Mouse (Mus musculus) spleen, embryonic (tissue): ENCODE results near the gene 2410137M14Rik.
"Not testable (repeated sequence)": the region's sequence is repeated elsewhere in the genome, so short reads cannot be mapped to it uniquely, and the experiment has no call there.

Source experiments
- CTCF ChIA-PET: fragments of 350-600 bp; sonication (Branson Sonifier 250); formaldehyde crosslinking; loops from one replicate; lab custom pipeline; 2022; lab: Charles Lee

Gene 2410137M14Rik

DNA sequence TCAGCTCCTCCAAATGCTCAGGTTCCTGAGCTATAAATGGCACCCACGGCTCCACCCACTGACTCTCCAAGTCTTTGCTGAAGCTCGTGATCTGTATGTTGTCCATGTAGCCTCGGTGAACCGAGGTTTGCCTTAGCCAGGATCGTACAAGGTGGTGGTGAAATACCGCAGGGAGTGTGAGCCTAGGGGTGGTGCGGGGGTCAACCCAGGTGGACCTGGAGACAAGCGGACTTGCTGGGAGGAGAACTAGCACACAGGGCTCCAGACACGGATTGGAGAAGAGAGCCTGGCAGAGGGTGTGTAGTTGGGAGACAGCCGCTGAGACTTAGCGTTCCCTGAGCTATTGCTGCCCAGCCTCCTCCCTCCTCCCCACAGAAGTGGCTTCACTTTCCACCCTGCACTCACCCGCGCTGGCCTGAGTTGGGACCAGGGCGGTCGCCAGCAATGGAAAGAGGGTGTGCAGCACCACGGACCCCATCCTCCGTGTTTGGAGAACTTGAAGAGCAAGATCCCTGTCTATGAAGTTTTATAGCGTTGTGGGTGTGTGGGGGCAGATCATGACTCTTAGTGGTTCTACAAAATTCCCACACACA is at the start of gene 2410137M14Rik:
Gene 2410137M14Rik, minus strand, starts transcription at position 17 of the 593 bp plus-strand sequence.
- CTCF ChIA-PET, result no interaction called here

DNA sequence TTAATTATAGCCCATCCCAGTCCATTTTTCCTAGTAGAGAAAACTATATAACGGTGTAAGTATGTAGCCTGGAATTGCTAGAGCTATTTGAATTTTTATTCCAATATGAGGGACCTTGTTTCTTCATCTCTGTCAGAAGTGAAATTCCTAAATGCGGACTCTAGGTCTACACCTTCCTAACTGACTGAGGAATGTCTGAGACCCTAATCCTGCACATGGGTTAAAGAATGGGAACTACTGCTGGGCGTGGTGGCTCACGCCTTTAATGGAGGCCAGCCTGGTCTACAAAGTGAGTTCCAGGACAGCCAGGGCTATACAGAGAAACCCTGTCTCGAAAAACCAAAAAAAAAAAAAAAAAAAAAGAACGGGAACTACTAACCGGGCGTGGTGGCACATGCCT is 48.1 kb upstream of the 2410137M14Rik start:
- CTCF ChIA-PET, result no interaction called here

DNA sequence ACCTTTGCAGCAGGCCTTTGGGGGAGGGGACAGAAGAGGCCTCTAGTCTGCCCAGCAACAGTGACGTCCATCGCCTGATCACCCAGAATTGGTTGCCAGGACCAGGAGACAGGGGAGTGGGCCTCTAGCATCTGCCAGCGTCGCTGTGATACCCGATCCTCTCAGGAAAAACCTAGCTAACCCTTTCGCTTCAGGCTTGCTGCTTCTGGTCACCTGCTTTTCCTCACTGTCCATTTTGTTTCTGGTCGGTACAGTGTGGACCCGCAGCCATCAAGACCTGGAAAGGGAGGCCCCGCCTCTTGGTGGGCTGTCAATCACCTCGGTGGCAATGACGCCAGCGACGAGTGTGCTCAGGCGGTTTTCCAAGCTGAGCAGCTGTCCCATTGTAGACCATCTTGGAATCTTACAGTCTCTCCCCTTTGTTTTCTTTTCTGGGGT is 47.7 kb upstream of the 2410137M14Rik start:
- CTCF ChIA-PET, result no interaction called here

DNA sequence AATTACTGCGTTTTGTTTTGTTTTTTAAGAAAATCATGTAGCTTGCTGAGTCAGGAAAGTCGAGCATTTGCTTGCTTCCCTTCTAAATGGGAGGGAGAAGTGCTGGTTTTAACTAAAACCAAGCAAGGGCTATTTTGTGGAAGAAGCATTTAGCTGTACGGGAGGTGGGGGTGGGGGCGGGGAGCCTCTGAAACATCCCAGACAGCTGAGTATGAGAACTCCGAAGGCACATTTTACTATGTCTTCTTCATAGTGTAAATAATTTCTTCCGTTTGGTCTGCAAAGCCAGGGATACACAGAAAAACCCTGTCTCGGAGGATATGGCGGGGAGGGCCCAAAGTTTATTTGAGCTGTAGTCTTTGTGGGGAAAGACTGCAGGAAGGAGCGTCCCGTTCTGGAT is 47.2 kb upstream of the 2410137M14Rik start:
- CTCF ChIA-PET, result no interaction called here

DNA sequence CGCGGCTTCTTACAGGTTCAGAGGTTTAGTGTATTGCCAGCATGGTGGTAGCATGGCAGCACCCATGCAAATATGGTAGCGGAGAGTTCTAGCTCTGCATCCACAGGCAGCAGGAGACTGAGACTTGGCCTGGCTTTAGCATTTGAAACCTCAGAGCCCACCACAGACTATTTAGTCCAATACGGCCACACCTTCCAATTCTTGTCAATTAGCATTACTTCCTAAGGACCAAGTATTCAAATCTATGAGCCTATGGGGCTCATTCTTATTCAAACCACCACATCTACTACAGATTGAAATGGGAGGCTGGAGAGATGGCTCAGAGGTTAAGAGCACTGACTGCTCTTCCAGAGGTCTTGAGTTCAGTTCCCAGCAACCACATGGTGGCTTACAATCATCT is 46.4 kb upstream of the 2410137M14Rik start:
- CTCF ChIA-PET, result no interaction called here

DNA sequence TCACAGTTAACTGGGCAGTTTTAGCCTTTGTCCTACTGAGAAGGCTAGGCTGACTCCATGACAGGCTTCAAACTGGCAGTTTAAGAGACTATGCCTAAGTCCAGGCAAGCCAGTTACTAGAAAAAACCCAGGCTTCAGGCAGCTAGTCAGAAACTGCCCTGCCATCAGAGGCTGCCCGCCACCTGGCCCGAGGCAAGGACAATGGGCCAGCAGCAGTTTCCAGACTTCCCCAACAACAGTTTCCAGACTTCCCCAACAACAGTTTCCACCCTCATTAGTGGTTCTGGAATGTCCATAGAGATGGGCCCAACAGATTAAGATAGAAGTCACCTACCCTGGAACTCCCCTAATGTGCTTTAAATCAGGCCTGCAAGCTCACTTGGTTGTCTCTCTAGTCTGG is 45.4 kb upstream of the 2410137M14Rik start:
- CTCF ChIA-PET, result no interaction called here

DNA sequence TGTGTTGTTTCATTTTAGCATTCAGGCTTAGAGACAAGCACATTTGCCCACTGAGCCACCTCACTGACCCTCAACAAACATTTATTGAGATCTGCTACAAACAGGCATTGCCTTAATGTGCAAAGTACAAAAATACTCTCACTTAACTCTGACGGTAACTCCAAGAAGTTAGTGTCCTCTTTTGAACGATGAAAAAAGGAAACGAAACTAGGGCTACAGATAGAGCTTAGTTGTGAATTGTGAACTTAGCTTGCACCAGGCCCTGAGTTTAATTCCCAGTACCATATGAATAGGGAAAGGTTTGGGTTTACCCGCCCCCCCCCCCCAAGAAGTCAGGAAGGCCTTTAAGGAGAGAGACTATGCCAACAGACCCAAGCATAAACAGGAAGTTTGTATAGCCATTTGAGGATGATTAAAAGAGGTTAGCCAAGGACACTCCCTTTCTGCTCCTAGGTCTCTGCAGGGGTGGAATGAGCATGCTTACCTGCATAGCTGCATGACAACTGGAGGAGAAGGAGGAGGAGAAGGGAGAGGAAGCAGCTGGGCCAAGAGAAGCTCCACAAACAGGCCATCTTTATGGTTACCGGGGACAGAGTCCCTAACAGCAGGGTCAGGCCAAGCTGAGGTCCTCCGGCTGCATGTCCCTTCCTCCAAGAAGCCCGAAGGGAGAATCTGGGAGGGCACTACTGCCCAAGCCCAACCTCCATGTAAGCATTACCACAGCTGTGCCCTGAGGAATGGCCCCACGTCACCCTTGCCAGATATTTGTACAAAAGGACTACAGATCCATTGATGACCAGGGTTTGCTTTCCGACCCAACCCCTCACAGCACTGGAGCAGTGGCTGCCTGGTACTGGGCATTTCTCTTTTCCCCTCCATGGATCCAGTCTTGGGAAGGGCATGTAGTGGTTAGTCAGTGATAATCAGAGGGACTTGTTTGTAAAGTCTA is 41.9 kb upstream of the 2410137M14Rik start, which contains the start of gene Mog:
Gene Mog, minus strand, starts transcription at position 771 of the 949 bp plus-strand sequence.
- CTCF ChIA-PET, result no interaction called here

DNA sequence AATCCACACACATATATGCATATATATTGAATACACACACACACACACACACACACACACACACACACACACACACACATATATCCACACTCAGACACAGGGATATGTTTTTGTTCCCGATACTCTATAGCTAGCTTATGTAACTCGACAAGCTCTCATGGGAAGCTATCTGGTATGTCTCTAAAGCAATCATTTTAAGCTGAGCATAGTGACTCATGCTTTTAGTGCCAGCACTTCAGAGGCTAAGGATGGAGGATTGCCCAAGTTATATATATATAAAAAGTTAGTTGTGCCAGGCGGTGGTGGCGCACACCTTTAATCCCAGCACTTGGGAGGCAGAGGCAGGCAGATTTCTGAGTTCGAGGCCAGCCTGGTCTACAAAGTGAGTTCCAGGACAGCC is 38.2 kb upstream of the 2410137M14Rik start:
- CTCF ChIA-PET, result not testable (repeated sequence)

DNA sequence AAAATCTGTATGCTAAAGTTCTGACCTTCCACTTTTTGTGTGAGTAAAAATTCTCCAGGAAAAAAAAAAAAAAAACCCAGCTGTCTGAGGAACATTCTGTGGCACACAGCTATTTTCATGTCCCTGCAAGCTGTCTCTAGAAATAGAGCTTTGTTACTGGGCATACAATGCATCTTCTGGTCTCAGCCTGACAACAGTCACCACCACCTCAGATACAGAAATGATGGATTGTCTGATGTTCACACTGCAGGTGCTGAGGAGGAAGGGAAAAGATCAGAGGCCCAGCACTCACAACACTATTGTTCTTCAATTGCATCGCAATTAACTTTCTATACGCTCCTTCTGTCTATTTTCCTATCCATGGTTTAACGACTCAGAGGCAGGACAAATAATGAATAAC is 37.3 kb upstream of the 2410137M14Rik start:
- CTCF ChIA-PET, result no interaction called here

DNA sequence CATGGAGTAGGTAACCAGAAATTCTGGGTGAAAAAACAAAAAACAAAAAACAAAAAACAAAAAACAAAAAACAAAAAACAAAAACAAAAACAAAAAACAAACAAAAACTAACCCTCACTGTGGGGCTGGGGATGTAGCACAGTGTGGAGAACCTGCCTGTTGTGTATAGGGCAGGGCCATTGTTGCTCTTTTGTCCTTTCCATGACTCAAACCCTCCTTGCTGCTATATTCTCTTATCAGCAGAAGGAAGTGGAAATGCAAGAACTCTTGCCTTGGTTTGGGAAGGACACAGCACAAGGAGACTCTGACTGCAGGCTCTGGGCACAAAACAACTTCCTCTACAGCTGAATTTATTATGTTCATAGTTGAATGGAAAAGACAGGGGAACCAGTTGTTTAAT is 35.3 kb upstream of the 2410137M14Rik start:
- CTCF ChIA-PET, result no interaction called here

DNA sequence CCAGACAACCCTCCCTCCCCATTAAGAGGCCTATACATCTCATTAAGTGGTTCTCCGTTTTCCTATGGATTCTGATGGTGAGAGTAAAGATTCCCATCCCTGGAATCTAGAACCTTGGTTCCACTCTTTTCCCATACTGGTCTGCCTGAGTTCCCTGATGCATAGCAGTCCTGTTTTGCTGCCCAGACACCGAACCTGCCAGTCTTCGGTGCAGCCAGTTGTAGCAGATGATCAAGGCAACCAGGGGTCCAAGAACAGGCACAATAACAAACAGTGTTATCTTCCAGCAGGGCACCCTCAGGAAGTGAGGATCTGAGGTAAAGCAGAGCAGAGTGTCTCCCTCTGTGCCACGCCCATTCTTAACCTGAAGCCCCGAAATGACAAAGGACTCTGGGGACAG is 31.1 kb upstream of the 2410137M14Rik start:
- CTCF ChIA-PET, result no interaction called here

DNA sequence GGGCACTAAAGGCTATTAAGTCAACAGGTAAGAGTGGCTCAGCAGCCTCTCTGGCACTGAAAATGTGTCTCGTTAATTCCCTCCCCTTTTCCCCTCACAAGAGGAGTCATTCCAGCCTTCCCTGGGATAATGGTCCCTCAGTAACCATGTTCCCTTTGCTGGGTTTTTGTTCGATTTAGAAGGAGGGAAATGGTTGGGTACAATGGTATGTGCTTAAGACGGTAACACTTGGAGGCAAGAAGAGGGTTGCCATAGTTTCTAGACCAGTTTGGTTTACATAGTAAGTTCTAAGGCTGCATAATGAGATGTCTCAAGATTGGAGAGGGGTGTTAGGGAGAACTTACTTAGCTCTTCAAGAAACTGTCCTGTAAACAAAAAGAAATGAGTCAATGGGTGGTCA is 30.7 kb upstream of the 2410137M14Rik start:
- CTCF ChIA-PET, result no interaction called here

DNA sequence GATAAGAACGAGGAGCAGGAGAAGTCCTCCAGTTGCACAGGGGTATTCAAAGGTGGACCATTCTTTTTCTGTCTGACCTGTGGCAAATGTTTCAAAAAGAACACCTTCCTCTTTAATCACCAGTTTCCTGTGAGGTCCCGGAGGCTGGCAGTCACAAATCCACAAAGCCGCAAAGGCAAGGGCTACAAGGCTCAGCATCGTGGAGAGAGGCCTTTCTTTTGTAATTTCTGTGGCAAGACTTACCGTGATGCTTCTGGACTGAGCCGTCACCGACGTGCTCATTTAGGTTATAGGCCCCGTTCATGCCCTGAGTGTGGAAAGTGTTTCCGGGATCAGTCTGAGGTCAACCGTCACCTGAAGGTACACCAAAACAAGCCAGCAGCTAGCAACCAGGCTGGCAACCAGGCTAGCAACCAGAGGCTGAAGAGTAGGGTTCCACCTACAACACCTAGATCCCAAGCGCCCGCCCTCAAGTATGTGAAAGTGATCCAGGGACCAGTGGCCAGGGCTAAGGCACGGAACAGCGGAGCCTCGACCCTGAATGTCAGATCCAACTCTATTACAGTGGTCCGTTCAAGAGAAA is 28.5 kb upstream of the 2410137M14Rik start:
- CTCF ChIA-PET, result no interaction called here

DNA sequence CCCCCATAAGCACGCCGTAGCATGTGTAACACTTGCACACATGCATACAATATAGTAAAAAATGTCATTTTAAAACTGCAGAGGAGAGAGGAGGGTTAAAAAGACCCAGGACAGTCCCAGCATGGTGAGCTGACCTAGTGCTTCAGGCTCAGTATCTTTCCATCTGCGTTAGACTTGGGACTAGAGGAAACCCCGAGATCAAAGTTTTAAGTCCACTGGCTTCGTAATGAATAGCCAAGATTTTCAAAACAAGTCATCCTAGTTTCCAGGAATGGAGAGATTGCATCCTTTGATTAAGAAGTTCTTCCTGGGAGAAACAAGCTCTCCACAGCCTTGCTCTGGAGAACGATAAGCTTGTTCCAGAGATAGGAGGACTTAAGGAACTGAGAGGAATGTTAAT is 27.1 kb upstream of the 2410137M14Rik start:
- CTCF ChIA-PET, result interaction anchor here (0.5 kb wide), 1 partner anchor 14 kb away, joined by 4 read pairs; no protein-coding TSS in a partner anchor

DNA sequence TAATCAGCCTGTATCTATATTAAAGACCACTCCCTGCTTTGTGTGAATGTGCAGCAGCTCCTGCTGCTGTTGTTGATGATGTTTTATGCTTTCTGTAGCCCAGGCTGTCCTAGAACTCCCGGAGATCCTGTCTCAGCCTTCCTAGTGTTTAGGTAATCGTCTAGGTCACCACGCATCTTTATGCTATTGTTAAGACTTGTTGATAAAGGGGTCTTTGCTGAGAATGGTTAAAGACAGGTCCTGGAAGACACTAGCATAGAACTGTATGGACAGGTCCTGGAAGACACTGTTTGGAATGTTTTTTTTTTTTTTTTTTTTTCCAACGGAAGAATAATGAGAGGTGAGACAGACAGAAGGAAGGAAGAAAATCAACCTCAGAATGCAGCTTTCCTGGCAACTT is 22.3 kb upstream of the 2410137M14Rik start:
- CTCF ChIA-PET, result no interaction called here

DNA sequence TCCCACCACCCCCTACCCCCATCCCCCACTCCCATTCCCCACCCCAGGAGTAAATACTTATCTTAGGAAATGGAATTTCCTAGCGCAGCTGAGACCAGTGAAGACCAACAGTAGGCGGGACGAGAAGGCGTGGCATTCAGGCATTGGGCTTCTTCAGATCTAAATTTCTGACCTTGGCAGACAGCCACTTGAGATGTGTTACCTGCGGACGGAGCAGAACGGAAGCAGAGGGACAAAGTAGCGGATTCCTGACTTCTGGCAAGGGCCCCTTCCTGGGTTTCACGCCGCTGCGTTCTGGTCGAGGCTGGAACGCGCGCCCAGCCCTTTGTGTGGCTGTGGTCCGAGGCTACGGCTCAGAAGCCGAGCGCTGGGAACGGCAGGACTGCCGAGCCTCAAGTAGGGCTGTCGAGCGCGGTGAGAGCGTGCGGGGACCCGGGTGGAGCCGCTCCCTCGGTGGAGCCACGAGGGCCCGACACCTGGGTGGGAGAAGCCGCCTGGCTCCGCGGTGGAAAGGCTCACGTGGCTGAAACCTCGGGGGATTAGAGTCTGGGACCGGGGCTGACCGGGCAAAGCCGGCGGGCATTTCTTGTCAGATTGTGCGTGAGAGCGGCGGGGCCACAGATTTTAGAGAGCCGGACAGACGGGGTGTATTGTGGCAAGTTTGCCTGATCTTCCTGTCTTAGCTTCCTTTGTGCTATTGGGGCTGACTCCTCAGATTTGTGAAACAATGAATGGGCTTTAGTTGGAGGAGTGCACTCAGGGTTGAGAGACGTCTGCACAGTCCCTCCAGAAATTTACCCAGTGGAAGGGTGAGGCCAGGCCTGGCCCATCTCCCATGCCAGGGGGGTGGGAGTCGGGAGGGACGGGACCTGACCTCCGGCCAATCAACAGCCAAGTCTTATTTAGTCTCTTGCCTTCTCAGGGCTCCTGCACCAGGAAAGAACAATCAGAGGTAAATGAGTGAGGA is 21.6 kb upstream of the 2410137M14Rik start:
- CTCF ChIA-PET, result no interaction called here

DNA sequence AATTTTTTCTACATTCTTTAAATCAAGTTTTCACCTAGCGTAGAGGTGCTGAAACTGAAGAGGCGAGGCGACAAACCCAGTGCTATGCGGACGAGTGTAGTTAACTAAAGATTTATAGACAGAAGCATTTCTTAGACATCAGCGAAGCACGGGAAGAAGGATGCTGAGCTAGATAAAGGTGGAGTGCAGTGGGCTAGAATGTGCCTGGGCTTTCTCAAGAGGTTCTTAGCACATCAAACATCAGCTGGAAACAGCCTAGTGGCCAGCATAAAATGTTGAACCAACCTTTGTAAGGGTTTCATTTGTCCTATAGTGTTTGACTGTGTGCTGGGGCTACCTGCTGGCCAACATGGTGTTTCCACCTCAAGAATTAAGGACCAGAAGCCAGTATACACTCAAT is 19.8 kb upstream of the 2410137M14Rik start, which contains the start of gene Zfp57:
Gene Zfp57, plus strand, starts transcription at position 301 of the 400 bp plus-strand sequence.
- CTCF ChIA-PET, result no interaction called here

DNA sequence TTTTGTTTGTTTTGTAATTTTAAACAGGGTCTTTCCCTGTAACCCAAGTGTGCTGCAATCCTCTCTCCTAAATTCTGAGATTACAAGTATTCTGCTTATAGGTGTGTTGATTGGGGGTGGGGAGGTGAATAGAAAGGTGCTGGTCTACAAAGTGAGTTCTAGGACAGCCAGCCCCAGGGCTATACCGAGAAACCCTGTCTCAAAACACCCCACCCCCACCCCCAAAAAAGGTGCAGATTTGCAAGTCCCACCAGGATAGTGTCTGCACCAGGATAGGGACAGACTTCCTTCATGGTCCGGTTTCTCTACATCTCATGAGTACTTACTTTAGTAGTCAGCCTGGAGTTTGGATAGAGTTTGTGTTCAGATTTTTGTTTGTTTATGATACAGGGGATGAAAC is 17.4 kb upstream of the 2410137M14Rik start:
- CTCF ChIA-PET, result no interaction called here

DNA sequence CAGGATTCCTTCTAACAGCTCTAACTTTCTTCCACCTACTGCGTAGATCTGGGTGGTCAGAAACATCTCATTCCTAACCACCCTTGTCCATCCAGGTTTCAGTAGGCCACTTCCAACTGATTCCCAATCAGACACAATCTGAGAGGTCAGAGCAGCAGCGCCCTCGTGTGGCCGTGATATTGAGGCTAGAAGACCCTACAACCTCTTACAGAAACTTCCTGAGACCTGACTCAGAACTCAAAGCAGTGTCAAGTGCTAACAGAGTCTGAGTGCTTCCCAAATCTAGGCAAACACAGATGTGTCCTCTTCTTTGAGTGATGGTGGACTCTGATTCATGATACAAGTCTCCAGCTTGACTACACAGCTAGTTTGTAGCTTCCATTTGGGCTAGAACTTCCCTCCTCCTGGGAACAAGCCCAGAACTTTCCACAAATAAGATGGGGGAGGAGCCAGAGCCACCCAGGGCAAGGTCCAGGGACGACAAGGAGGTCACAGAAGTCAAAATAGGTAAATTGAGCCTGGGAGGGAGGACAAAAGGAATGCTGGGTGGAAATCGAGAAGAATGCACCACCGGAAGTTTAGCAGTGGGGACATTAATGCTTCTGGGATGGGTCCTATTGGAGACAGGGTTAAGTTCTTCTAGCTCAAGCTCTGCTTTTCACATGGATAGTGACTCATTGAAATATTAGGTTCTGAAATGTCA is 16.1 kb upstream of the 2410137M14Rik start:
- CTCF ChIA-PET, result no interaction called here

DNA sequence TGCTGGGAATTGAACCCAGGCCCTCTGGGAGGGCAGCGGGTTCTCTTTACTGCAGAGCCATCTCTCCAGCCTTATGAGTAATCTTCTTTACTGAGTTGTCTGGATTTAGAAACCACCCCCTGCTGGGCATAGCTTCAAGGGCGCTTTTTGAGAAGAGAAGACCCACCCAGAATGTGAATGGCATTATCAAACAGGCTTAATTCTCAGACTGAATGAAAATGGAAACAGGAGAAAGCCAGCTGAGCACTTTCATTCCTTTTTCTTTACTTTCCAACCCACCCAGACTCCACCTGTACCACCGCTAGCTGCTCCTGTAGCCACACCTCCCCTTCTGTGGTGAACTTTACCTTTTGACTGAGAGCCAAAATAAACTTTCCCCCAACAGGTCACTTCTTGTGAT is 14.4 kb upstream of the 2410137M14Rik start:
- CTCF ChIA-PET, result no interaction called here

DNA sequence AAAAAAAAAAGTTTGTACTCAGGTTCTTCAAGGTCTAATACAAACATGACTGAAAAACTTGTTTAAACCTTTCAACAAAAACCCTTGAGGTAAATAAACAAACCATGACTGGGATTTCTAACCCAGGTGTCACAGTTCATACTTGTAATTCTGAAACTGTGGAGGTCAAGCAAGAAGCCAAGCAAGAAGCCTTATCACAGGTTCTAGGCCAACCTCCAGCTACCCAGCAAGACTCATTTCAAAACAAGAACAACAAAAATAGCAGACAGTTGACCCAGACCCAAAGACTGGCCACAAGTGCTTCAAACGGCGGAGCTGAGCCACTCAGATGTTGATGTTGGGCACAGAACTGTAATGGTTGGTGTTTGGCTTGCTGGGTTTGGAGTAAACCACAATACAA is 13.5 kb upstream of the 2410137M14Rik start:
- CTCF ChIA-PET, result no interaction called here
